Mouse (Mus musculus): ENCODE measurements around the gene Hoxc11.
A peak's percentile ranks its signal among the peaks of the same experiment; 100 is the strongest.

The Hoxc11 gene

DNA sequence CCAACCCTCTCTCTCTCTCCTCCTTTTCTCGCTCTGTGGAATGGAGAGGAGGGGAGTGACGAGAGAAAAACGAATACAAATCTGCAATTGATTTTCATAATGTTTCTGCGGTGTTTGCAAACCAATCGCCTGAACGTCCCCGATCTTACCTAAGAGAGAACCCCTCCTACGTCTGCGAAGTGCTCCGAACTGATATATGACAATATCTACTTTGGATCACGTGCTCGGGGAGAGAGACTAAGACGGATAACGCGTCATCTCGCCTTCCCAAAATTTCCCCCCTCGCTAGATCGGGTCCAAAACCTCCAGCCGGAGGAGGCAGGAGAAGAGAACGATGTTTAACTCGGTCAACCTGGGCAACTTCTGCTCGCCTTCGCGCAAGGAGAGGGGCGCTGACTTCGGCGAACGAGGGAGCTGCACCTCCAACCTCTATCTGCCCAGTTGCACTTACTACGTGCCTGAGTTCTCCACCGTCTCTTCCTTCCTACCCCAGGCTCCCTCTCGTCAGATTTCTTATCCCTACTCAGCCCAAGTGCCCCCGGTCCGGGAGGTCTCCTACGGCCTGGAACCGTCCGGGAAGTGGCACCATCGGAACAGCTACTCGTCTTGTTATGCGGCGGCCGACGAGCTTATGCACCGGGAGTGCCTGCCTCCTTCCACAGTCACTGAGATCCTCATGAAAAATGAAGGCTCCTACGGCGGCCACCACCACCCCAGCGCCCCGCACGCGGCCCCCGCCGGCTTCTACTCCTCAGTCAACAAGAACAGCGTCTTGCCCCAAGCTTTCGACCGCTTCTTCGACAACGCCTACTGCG is at the start of gene Hoxc11:
Hoxc11 (plus strand) TSS at position 236 of the 815 bp plus-strand sequence.
- DNase-seq (ENCODE audit: low read depth, low spot score), result no peak

DNA sequence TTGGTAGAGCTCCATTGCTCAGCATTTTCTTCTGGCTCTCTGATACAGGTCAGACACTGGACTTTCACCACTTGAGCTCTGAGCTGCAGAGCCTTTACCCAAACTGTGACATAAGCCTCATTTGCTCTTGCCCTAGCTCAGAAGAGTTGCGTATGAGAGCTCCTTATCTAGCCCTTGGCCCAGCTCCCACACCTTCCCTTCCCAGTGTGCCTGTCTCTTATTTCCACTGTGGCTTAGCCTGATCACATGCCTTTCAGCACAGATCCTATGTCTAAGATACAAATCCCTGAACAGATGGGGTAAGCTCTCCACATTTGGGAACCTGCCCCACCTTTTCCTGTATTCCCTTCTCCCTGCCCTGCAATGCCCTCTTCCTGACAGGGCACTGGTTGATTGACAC is 49.3 kb upstream of the Hoxc11 start:
- no peak for DNase-seq (ENCODE audit: low read depth, low spot score)

DNA sequence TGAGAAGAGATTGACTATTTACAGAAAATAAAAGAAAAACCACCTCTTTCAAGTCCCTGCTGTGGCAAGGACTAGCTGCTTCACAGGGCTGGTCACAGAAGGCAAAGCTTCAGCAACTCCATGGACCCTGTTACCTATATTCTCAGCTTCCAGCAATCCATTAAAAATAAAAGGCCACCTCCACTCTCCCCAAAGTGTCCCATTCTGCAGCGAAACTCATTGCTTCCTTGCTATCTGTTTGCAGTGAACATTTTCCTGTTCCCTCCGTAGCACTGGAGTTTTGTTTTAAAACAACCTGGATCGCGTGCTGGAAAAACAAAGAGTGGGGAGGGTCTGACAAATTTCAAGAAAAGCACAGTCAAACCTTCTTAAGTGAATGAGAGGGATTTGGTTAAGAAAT is 44.7 kb upstream of the Hoxc11 start:
- no peak for DNase-seq (ENCODE audit: low read depth, low spot score)

DNA sequence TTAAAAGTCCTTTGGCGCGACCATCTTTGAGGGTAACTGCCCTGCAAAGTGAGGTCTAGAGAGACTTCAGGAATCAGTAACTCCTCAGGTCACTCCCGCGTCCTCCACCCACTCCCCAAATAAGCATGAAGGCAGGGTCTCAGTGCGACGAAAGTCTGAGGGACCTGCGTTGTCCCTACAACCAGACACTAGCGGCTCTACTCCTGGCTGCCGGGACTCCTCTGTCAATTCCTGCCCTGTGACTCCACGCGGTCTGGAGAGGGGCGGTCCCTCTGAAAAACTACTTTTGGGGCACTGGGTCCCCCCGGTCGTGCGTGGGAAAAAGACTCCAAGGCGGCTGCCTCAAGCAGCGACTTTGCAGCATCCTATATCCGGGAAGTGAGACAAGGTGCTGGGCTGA is 44.2 kb upstream of the Hoxc11 start:
- no peak for DNase-seq (ENCODE audit: low read depth, low spot score)

DNA sequence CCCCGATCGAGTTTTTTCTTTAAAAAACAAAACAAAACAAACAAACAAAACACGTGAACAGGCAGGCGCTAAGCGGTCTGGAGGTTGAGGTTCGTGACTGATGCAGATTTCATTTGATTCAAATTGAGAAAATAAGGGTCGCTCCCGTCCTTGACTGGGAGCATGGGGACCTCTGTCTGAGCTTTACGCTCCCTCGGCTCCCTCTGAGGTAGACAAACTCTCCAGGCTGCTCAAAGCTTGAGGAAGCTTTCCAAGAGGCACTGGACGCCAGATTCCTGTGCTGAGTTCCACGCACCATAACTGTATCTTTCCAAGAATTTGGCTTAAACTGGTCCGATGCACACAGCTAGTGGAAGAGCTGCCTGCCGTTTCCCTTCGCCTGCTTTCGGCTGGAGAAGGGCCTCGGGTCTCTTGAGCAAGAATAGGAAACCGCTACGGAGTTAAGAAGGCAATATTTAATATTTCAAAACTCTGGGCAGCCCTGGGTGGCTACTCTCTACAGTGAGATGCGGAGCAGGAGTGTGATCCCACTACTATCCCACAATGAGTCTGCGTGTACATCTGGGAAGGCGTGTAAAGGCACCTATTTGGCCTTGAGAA is 43.6 kb upstream of the Hoxc11 start:
- DNase-seq (ENCODE audit: low read depth, low spot score), result no peak

DNA sequence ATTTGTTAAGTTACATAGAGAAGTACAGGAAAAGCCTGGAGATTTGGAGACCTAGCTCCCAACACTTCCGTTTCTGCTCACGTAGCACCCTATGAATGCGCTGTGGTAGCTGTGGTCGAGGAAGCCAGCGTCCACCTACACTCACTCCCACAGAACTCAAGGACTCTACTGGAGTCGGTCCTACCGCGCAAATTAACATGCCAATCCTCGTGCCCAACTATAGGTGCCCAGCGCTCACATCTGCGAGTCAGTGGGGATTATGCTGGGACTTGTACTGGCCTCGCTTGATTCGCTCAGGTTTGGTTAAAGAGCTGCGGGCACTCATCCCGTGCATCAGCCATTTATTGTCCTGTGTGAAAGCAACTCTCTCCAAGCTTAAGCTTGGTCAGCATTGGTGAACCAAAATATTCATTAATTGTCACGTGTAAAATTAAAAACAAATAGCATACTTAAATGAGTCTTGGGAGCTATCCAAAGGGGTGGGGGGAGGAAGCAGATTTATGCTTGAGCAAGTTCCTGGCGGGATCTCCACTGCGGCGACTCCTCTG is 41.1 kb upstream of the Hoxc11 start:
- DNase-seq (ENCODE audit: low read depth, low spot score), result no peak

DNA sequence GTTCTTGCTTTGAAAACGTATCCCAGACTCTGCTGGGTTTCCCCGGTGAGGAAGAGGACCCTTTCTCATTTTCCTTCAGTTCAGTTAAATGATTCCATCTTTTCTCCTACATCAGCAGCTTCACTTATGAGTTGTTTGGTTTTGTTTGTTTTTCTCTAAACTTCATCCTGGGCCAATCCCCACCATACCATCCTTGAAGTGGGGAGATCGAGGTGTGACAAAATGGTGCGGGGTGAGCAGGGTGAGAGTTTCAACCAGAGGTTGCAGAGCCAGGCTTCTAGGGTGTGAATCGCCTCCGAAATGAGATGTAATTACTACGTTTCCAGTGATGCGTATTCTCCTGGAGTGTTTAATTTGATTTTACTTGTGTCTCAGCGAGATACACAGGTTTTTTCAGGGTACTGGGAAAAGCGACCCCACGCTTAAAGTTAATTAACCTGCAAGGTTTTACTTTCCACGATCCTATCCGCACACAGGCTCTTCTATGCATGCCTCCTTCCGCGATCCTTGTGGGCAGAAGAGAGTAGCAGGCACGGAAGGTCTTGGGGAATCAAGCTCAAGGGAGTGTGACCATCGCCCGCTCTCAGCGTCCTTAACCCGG is 36.2 kb upstream of the Hoxc11 start:
- DNase-seq (ENCODE audit: low read depth, low spot score), result no peak

DNA sequence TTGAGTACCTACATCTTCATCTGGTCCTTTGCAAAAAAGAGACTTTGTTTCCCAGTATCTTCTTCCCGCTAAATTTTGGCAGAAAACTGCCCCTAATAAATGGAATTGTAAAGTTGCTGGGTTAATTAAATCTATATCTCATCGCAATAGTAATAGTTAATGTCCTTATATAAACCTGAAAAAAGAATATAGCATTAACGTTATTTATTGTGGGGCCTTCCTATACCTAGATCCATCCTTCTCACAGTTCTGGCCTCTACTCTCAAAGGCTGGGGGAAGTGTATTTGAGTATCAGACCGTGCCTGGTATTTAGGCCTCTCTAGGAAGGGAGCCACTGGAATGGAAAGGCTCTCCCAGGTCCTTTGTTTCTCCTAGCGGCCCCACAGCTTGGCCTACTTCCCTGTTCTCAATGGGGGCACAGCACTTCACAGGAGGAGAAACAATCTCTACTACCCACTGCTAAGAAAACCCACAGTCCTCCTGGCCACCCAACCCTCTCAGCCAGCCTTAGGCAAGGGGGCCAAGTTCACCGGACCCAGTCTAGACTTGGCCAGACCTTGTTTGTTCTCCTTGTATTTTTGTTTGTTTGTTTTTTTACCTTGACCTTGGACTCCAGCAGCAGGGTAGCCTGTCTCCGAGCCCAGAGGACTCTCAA is 35.5 kb upstream of the Hoxc11 start:
- no peak for DNase-seq (ENCODE audit: low read depth, low spot score)

DNA sequence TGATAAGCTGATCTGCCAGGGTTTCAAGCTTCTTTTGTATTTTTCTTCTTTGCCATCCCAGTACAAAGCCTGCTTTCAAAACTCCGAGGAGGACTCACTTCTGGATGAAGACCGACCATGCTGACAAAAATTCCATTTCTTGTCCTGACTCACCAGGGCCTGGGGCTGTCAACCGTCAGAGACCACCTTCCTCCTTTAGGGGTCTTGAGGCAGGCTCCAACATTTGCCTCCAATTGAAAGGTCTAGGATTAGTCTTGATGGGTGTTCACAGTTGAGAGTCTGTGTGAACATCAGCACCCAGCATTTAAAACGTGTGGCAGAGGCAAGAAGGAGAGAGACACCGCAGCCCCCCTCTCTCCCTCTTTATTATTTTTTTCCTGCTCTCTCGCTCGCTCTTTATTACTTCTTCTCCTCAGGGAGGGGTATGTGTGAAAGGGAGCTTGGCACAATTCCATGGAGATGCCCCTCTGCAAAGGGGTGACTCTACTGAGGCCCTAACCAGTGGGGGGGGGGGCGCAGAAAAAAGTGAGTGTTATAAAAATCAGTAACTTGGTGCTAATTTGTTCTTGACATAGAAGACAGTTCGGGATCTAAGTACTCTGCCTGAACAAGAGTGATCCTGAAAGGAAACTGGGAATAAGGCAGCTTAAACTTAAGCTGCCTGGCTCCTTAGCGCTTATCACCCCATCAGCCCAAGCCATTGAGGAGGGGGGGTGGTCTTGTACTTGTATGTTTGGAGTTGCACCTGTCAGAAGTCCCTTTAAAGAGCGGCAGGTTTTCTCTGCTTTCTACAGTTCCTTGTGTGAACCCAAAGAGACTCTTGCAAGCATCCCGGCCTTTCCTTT is 34.7 kb upstream of the Hoxc11 start:
- DNase-seq (ENCODE audit: low read depth, low spot score), result no peak

DNA sequence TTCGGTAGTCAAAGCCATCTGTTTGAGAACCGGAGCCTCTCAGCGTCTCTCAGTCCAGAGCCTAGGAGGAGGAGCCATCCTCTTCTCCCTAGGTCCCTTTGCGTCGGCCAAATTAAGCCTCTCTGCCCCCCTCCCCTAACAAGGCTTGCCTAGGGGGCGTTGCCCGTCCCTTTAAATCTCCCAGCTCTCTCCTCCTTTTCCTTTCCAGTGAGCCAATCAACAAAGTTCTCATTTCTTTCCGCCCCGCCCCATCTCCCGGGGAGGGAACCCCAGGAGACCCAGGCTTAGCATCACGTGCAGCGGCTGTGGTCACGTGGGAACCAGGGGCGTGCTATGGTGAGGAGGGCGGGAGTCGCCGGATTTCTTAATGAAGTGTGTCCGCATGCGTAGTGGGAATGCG is 33.6 kb upstream of the Hoxc11 start:
- DNase-seq (ENCODE audit: low read depth, low spot score), result peak; percentile 41

DNA sequence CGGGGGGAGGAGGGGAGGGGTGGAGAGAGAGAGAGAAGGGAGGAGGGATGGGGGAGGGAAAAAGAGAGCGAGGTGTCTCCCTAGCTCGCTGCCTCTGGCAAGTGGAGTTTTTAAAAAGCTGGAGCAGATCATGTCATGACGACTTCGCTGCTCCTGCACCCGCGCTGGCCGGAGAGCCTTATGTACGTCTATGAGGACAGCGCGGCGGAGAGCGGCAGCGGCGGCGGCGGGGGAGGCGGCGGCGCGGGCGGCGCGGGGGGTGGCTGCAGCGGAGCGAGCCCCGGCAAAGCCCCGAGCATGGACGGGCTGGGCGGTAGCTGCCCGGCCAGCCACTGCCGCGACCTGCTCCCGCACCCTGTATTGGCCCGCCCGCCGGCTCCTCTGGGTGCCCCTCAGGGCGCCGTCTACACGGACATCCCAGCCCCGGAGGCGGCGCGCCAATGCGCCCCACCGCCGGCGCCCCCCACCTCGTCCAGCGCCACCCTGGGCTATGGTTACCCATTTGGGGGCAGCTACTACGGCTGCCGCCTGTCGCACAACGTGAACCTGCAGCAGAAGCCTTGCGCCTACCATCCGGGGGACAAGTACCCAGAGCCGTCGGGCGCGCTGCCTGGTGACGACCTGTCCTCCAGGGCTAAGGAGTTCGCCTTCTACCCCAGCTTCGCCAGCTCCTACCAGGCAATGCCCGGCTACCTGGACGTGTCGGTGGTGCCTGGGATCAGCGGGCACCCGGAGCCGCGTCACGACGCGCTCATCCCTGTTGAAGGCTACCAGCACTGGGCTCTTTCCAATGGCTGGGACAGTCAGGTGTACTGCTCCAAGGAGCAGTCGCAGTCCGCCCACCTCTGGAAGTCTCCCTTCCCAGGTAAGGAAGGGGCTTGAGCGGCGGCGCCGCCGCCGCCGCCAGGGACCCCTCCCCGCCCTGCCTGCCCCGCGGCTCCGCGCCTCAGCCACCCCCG is 32.9 kb upstream of the Hoxc11 start, which contains the start of gene Hoxc13:
Hoxc13 (plus strand) TSS at position 51 of the 959 bp plus-strand sequence.
- DNase-seq (ENCODE audit: low read depth, low spot score), result no peak

DNA sequence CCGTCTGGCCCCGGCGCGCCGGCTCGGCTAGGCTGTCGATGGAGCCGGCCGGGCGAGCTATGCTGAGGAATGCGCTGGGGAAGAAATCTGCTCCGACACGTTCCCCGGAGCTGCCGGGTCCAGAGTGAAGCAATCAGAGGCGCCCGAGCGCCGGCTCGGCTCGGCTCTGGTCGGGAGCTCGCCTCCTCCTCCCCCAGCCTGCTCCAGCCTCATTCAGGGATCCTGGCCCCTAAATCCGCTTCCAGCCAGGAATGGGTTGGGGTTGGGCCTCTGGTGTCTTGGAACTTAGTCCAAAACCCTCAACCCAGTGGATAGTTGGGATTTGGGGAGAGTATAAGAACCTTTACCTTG is 32.2 kb upstream of the Hoxc11 start:
- no peak for DNase-seq (ENCODE audit: low read depth, low spot score)

DNA sequence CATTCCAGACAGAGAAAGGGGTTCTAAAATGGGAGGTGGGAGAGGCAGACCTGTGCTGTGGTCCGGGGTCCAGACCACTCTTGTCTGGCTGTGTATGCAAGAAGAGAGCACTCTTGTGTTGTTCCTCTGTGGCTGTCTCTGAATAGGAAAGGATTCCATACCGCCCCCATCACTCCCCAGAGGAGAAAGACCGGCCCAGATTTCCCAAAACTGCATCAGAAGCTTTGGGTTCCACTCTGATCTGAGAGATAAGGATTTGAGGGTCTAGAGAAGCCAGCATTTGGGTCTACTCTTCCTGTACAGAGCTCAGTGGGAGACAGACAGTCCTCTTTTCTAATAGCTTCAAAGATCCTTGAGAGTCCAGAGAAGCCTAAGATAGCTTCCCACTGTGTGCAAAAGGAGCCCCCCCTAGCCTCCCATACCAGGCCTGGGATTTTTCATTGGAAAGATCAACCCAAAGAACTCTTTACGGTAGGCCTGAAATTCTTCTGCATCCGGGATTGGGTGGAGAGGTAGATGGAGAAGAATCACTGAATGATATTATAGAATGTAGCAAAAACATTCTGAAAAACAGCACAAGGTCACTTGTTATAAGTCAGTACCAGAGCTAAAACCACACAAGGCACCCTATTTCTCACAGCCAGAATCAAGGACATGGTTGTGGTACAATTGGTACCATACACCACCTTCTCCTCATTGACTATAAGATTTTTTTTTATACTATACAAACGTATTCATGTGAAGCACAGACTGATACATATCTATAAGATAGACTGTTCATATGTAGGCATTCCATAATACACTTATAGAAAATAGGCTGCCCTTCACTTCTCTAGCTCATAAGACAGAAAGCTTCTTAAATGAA is 31.4 kb upstream of the Hoxc11 start:
- no peak for DNase-seq (ENCODE audit: low read depth, low spot score)

DNA sequence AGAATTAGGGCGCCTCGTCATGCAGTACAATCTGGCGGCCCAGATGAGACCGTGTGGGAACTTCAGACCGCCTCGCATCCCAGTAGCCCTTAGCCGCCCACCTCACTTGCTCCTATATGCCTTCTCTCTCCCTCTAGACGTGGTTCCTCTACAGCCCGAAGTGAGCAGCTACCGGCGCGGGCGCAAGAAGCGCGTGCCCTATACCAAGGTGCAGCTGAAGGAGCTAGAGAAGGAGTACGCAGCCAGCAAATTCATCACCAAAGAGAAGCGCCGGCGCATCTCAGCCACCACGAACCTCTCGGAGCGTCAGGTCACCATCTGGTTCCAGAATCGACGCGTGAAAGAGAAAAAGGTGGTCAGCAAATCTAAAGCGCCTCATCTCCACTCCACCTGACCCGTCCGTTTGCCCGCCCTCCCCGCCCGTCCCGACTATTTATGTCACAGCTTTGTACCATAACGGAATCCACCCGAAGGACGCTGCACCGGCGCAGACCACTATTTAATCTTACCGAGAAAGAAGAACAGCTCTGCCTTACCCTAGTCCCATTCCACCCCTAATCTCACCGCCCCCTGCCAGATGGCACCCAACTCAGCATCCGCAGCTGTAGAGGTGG is 27.1 kb upstream of the Hoxc11 start:
- no peak for DNase-seq (ENCODE audit: low read depth, low spot score)

DNA sequence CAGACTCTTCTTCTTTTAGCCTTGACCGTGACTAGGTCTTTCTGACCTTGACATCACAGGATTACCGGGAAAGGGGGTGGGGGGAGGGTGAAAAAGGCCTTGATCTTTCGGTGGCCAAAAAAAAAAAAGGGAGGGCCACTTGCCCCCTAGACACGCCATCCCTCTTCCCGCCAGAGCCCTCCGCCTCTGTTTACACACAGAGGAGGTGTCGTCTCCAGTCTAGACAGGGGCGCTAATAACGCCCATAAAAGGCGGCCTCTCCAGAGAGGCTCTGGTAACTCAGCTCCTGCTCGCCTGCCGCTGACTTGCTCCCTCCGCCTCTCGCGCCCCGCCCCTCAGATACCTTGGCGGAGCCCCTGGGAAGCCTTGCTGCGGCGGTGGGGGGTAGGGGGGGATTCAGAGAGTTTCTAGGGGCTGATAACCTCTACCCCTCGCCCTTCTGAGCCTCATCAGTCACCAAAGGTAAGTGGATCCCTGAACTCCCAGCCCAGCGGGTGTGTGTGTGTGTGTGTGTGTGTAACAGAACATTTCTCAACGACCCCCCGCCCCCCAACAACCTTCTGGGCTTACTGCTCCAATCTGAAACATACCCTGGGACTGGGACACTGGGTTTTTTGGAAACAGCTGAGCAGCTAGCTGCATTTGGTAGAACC is 22.4 kb upstream of the Hoxc11 start:
- no peak for DNase-seq (ENCODE audit: low read depth, low spot score)

DNA sequence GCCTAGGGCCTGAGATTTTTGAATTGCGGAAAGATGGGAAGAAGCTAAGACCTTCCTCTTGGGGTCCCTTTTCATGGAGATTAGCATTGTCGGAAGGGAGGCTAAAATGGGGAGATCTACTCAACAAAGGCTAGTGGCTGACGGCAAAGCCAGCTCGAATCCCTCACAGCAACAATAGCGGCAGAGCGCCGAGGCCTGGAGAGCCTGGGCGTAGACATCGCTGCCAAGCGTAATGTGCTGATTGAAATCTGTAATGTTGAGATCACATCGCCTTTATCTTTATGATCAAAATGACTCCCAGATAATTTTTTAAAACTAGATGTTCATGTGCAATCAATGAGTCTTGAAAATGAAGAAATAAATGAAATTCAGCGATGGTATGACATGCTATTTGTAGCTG is 19.8 kb upstream of the Hoxc11 start:
- DNase-seq (ENCODE audit: low read depth, low spot score), result no peak

DNA sequence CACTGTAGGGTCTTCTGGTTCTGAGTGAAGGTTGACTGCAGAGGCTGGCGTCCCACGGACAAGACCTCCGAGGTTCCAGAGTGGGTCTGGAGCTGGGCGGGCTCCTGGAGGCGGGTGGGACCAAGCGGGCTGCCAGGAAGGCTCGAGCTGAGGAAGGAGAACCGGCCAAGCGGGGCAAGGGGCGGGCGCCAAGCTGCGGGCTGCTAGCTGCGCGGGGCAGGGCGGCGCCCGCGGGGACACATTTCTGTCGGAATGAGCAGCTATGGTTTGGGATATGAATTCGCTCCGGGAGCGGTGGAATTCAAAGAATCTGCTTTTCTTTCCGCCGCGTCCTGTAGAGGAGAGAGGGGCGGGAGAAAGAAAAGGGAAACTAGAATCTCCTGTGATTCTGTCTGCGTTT is 19.3 kb upstream of the Hoxc11 start:
- no peak for DNase-seq (ENCODE audit: low read depth, low spot score)

DNA sequence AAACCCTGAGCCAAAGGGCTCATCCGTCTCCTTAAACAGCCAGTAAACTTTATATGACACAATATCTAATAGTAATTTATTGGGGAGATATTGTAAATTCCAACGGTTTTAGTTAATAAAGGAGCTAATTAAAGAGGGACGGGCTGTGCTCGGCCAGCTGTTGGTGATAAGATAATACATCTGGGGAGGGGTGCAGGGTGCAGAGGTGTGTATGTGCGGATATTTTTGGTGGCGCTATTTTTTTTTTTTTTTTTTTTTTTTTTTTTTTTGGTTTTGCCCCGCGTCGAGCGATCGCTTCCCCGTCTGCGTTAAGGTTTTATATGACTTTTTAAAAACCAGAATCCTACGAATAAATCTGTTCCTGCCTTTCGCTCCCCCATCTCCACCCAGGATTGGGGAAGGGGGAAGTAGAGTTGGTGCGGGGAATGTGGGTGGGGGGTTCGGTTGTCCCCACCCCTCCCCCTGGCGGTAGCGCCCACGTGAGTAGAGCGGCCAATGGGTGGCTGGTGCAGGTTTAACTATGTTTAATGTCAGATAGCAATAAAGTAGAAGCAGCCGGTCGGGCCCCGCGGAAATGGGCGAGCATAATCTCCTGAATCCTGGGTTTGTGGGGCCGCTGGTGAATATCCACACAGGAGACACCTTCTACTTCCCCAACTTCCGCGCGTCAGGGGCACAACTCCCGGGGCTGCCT is 17.8 kb upstream of the Hoxc11 start, which contains the start of gene Hoxc12:
Hoxc12 (plus strand) TSS at position 479 of the 694 bp plus-strand sequence.
- DNase-seq (ENCODE audit: low read depth, low spot score), result no peak
